Mouse (Mus musculus) spleen, postnatal 4 days (tissue): ENCODE measurements at regions not wholly inside any gene's neighbourhood (a gene's known extent, or its start where the extent isn't known, plus 50 kb on each side); places are given as distances from the start of the nearest gene placed in this dataset.

Experiments
- DNase-seq, 2 experiments: peaks; one replicate each; pipeline ENCODE4 v3.0.0; 2022; ENCODE audit warnings: low spot score in 2 of 2

DNA sequence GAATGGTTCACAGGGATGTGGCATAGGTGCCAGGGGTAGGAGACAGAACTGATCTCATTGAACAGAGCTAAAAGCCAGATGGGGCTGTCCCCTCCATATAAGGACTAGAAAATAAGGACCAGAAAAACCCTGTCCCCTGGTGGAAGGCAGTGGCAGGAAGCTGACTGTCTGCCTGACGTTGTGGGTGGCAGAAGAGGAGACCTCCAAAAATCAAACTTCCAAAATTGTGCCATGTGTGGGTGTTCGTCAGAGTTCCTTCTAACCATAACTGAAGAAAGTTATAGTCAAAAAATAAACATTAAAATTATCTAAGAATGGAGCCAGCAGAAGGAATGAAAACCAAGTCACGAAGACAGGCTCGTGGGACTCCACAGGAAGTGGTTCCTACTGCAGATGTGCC, 129.2 kb downstream of the Mtx3 start:
- DNase-seq = no peak

GRCm38 (mm10) chr13:92986719-92987553, 142.4 kb downstream of the Mtx3 start:
- peak; percentile 69 to 89 for DNase-seq

- no peak for DNase-seq
Observed at GRCm38 (mm10) chr13:92987691-92988090, 143.1 kb downstream of the Mtx3 start.

- no peak for DNase-seq
Observed at GRCm38 (mm10) chr13:92988600-92988999, 144.0 kb downstream of the Mtx3 start.

DNA sequence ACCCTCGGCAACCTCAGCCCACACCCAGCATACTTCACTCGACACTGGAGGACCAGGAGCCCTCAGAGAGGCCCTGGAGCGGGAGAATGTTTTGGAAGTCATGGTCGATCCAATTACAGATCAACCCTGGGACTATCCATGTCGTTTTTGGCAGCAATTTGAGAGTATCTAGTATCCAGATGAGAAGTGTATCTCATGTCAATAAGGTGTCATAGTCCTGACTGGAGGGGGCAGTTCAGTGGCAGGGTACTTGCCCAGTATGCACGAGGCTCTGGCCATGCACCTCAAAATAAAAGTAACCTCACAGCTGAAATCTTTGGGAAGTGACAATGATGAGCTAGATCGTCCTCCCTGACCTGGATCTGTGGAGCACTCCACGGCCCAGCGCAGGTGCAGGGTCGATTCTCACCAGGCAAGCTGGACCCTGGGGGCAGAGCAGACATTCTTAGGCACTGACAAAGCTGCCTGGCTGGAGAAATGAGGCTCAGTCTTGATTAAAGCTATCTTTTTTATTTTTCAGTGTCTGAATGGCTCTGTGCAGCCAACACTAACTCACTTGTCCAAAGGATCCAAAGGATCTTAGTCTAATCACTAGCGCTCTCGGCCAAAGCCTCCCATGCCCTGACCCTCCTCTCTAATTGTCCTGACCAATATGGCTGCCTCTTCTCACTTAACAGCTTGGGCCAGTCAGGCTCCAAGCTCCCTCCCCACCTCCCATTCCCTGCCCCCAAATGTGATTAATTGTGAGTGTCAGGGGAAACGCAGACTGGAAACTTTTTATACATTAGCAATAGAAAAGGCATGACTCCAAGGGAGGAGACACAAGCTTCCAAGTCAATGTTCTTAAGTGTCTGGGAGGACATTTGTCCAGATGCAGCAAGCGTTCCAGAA, 146.0 kb downstream of the Mtx3 start:
- no peak for DNase-seq
